Mouse (Mus musculus) heart, postnatal 4 days (tissue): Measurements from ENCODE around the gene Pygm. TPM values are rescaled to one million over a fixed set of nuclear protein-coding genes. Genes with fewer than 3 reads are reported as not detected.
A peak's percentile ranks its signal among the peaks of the same experiment; 100 is the strongest.

ENCODE experiments used
- DNase-seq: peaks from one replicate; pipeline ENCODE4 v3.0.0; 2021
- total RNA-seq, 2 experiments: library from RNA; stranded (reverse); gene quantifications; 2 replicates each; pipeline ENCODE4 v1.2.3; 2021

Gene Pygm
- total RNA-seq, 2 experiments from 2014 or later = 455 to 466 TPM

DNA sequence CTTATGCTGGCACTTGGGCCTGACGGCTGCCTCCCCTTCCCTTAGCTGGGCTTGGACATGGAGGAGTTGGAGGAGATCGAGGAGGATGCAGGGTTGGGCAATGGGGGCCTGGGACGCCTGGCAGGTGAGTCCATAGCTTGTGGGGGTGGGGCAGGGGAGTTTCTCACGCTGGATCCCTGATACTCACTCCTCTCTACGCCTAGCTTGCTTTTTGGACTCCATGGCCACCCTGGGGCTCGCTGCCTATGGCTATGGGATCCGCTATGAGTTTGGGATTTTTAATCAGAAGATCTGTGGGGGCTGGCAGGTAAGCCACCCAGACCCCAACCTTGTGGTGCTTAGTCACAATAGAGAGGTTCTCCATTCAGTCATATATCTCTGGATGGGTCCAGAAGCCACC is 1.6 kb downstream of the Pygm start:
- DNase-seq = no peak

- no peak for DNase-seq
Observed at GRCm38 (mm10) chr19:6386234-6386633, 2.0 kb downstream of the Pygm start.

DNA sequence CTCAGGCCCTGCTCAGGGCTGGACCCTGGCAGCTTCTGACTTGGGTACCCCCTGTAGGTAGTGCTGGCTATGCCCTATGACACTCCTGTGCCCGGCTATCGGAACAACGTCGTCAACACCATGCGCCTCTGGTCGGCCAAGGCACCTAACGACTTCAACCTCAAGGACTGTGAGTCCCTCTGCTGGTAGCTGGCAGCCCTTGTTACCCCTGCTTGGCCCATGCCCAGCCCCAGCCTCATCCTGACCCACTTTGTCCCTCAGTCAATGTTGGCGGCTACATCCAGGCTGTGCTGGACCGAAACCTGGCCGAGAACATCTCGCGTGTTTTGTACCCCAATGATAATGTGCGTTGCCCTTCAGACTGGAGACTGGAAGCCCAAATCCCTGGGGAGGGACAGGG is 3.8 kb downstream of the Pygm start:
- peak; percentile 70 for DNase-seq

DNA sequence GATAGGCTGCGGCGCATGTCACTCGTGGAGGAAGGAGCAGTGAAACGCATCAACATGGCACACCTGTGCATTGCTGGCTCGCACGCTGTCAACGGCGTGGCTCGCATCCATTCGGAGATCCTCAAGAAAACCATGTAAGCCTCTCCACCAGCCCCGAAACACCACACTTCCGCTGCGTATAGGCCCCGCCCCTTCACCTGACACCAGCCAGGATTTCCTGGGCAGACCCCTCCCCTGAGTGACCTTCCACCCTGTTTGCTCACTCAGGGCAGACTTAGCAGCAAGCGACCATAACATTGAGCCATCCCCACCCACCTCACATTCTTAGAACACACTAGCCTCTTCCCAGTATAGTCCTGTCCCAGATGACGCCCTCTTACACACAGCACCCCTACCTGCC is 5.6 kb downstream of the Pygm start:
- no peak for DNase-seq

DNA sequence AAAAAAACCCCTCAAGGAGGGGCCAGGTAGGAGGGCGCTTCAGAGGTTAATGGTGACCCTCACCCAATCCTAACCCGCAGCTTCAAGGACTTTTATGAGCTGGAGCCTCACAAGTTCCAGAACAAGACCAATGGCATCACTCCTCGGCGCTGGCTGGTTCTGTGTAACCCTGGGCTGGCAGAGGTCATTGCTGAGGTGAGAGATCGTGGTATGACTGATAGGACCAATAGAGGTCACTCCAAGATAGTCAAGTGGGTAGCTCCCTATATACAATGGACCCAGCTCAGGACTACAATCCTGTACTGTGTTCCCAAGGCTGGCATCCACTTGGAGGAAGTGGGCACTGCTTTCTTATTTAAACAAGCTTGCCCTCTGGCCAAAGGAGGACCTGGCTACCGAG is 6.1 kb downstream of the Pygm start:
- DNase-seq = no peak

GRCm38 (mm10) chr19:6392743-6393393 is 8.7 kb downstream of the Pygm start:
- no peak for DNase-seq

DNA sequence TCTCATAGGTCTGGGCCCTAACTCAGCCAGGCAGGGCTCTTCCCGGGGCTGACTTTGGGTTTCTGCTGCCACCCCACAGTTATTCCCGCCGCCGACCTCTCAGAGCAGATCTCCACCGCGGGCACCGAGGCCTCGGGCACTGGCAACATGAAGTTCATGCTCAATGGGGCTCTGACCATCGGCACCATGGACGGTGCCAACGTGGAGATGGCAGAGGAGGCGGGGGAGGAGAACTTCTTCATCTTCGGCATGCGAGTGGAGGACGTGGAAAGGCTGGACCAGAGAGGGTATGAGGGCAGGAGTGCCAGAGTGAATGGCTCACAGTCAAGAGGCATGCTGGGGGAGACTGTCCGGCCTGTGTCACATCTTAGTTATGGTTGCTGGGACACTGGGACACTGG is 9.4 kb downstream of the Pygm start:
- no peak for DNase-seq

DNA sequence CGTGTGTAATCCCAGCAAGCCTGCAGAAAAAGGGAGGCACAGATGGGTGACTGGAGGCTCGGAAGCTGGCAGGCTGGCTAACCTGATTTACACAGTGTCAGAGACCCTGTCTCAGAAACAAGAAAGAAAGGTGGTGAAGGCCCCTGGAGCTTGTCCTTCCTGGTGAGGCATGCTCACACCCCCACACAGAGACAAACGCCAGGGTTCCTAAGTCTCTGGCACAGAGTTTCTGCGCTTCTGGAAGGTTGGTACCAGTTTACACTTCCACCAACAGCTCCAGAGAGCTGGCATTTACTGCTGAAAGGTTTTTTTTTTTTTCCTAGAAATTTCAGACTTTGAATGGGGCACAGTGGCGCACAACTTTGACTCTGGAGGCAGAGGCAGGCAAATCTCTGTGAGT is 12.0 kb downstream of the Pygm start:
- DNase-seq = no peak

- DNase-seq = no peak
Observed at GRCm38 (mm10) chr19:6397582-6398249, 13.5 kb downstream of the Pygm start.

GRCm38 (mm10) chr19:6398447-6399284 is 14.5 kb downstream of the Pygm start:
- DNase-seq = peak; percentile 84

- DNase-seq = peak; percentile 69
Observed at GRCm38 (mm10) chr19:6399285-6400095, 15.3 kb downstream of the Pygm start, which contains the start of gene Rasgrp2. Gene Rasgrp2 (plus strand): TSS chr19:6399340.

DNA sequence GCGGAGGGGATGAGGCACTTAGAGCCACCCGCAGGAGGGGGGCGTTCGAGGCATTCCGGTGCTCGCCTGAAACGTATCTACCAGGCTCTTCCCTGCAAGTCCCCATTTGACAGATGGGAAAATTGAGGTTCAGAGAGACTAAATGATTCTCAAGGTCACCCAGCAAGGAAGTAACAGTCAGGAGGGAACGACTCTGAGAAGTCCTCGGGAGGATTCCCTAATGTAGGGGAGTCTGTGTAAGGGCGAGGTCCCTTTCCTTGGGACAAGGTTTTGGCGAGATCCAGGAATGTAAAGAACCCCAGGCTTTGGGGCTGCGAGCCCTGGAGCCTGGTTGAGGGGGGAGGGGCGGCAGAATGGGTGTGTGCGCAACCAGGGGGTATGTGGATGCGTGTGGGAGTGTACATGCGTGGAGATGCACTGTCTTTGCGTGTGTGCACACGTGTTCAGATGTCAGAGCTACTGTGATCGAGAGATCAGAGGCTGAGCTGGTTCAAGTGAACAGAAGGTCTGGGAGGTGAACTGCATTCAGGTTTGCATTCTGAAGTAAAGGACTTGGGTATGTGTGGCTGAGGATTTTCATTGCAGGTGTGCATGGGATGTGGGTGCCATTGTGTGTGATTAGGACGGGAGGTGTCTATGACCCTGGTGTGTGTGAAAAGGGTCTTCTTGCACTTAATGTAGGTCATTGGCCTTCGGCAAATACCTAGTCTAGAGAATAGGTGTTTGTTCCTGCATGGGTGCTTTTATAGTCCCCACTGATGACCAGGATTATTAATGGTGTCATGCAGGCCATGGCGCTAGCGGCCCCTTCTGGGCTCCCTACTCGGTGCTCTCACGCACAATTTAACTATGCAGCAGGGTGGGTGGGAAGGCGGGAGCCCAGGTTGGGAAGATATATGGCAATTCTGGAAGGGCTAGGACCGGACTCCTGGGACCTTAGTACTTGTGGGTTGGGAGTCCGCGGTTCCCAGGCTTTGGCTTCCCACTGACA is 16.2 kb downstream of the Pygm start:
- no peak for DNase-seq

- peak; percentile 89 for DNase-seq
Observed at GRCm38 (mm10) chr19:6401131-6401815, 17.1 kb downstream of the Pygm start.

DNA sequence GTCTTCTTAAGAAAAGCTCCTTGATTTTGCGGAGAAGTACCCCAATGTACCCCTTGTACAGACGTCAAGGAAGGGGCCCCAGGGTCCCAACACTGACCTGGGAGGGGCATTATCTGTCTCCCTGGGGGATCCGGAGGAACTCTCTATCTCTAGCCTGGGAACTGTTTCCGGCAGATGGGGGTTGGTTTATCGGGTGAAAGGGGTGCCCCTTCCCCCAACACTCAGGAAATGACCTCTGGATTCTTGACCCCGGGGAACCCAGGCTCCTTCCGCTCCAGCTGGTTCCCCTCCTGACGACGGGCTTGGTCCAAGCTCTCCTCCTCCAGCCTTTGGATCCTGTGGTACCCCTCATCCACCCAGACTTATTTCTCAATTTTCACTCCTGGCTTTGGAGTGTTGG is 17.8 kb downstream of the Pygm start:
- DNase-seq = peak; percentile 53

- DNase-seq = no peak
Observed at GRCm38 (mm10) chr19:6403869-6404268, 19.7 kb downstream of the Pygm start.

DNA sequence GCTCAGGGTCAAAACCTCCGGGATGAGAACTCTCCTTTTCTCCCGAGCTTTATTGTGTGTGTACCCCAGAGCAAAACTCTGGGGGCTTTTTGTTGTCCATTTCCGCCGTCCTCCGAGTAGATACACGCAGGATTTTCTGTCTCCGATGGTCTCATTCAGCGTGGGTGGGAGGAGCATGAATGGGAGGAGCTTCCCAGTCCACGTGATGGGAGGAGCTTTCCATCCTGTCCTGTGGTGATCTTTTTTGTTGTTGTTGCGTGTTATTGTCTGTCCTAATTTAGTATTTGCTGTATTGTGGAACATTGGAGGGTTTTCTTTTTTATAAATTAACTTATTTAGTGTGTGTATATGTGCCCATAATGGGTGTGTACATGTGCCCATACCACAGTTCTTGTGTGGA is 21.2 kb downstream of the Pygm start:
- no peak for DNase-seq

DNA sequence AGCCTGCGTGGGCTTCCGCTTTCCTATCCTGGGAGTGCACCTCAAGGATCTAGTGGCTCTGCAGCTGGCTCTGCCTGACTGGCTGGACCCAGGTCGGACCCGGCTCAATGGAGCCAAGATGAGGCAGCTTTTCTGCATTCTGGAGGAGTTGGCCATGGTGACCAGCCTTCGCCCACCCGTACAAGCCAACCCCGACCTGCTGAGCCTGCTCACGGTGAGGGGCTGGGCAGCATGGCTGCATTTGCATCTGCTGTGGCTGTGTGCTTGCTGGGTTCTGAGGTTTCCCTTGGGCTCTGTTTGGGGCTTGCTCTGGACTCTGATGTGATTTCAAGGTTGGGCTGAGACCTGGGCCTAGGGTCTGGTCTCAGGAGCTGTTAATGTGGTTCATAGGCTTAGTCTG is 22.9 kb downstream of the Pygm start:
- DNase-seq = no peak

GRCm38 (mm10) chr19:6407816-6408510 is 23.8 kb downstream of the Pygm start:
- DNase-seq = no peak

DNA sequence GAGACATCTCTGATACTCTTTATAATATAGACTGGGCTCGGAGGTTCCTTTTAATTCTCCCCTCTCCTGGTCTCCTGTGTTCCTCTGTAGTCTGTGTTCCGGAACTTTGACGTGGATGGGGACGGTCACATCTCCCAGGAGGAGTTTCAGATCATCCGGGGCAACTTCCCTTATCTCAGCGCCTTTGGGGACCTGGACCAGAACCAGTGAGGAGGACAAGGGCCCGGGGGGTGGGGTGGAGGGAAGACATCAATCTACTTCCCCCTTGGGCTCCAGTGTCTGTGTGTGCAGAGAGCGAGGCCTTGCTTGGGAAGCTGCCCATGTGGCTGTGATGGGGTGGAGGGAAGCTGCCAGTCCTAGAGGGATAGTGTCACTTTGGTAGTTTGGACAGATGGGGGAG is 24.6 kb downstream of the Pygm start:
- DNase-seq = peak; percentile 4

DNA sequence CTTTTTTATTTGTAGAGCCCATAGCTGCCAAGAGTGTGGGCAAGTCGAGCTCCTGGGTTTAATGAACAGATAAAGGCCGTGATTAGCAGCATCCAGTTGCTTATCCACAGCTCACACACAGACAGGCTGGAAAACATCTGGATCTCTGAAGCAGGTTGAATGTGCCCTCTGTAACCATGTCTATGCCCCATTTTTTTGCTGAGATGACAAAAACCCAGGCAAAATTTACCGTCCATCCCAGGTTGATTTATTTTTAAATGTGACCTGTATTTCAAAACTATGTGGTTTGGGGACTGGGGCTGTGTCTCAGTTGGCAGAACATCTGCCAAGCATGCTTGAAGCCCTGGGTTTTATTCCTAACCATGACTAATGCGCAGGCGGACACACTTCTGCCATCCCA is 25.0 kb downstream of the Pygm start:
- no peak for DNase-seq
